Mouse (Mus musculus) kidney, postnatal 14 days (tissue): ENCODE measurements around the gene Bmp7.
A peak's percentile ranks its signal among the peaks of the same experiment; 100 is the strongest.

Experiments
- DNase-seq: peaks from one replicate; pipeline ENCODE4 v3.0.0; 2022; ENCODE audit warnings: mixed read lengths

The Bmp7 gene

DNA sequence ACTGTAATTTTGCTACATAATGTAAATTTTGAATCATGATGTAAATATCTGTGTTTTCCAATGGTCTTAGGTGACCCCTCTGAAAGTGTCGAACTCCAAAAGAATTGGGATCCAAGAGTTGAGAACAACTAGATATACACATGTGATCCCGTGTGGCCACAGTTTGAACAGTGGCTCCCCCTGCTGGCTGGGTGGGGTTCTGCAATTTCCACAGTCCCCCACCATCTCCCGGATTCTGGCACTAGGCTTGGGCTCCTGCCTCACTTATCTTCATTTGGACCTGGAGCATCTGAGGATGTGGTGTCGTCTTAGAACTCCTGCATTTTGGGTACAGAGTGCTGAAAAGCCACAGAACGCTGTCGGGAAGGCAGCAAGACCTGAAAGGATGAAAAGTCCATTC lies 91.9 kb downstream of the Bmp7 start:
- no peak for DNase-seq

DNA sequence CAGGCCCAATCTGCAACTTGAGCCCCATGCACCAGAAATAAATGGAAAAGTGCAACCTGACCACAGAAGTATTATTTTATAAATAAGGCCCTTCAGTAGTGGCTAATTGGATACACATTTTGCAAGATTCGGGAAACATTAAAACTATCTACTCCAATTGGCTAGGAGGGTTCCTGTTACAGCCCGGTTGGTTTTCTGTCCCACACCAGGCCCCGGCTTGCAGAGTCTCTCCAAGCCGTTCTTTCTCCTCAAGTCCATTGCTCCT lies 93.9 kb downstream of the Bmp7 start:
- no peak for DNase-seq

DNA sequence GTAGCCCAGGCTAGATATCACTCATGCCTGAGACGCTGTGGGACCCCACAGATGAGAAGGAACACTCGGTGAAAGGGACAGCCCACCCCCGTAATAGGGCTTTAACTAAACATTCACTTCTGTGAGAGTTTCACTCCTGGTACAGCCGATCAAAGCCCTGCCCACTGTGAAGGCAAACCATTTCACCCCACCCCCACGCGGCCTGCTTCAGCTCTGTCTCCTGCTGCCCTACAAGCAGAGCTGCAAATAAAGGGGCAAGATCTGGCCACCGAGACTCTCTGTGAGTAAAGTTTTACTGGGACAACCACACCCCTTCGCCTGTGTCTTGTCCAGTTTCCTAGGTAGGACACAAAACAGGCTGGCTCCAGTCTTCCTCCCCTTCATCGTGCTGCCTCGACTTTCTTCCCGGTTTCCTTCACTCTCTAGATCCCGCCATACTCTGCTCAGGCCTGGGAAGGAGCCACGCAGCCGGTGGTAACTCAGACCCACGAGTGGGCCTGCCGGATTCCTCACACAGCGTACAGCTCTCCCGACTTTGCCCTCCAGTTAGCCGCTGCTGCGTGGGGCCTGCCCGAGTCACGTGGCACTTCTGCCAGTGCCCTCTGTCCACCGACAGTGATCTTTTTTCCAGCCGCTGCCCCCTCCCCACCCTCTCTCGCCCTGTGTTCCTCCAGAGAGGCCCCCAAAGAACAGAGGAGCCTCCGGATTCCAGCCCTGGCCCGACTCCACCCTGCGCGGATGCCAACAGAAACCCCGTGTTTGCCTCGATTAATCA lies 94.4 kb downstream of the Bmp7 start:
- DNase-seq = no peak

DNA sequence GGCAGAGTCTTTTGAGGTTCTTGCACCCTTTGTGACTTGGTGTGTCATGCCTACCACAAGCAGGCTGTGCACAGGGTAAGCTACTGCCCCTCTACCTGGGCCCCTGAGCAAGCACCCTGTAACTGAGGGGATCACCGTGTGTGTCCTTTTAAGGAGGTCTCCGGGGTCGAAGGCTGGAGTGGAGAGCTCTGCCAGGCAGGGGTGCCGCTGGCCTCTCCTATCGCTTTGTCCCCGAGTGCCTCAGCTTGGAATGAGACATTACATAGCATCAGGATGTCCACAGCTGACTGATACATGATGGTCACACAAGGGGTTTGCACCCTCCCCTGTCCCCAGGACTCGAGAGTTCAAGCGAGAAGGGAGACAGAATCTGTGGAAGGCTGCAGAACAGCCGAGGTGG lies 96.2 kb downstream of the Bmp7 start:
- no peak for DNase-seq

DNA sequence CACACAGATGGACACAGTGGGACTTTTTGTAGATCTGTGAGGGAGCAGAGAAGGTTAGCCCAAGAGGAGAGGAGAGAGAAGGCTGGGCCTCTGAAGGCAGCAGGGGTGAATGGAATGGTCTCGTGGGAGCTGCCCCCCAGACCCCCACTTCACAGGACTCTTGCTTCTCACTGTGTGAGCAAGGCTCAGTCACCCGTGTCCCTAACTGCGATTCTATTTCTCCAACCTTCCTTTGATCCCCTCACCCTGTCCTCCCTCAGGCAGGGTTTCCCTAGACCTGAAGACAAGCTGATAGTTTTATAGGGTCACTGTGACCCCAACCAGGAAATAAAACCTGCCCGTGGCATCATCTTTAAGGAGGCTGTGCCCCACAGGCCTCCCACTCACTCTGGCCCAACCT lies 97.8 kb downstream of the Bmp7 start:
- DNase-seq = no peak

DNA sequence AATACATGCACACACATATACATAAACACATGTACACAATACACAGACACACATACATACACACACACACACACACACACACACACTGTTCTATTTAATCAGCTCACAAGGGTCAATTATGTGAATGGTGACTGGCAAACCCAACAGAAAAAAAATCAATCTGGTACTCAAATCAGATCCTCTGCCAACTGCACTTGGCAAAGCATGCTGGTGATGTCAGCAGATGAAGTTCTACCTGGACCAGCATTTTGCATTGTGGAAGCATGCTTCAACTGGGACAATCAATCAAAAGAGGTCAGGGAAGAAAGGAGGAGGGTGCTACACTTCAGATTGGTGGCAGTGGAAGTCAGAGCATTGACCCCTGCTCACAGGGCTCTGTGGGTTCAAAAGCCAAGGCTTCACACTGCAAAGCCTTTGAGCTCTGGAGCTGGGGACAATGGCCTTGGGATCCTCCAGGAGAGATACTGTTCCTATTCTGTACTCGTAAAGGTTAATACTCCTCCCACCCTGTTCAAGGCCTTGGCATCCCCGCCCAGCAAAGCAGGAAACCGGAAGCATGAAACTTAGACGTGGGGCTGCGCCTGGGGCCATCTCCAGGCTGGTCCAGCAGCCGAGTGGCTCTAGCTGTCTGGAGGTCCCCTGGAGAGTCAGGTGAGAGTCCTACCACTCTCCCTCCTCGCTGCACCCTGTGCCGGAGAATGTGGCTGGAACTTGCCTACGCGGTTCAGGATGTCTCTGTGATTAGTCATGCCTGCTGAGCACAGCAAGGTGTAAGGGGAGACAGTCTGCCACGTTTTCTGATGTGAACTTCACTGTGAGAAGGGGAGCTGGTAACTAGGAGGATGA lies 99.0 kb downstream of the Bmp7 start:
- DNase-seq = no peak

DNA sequence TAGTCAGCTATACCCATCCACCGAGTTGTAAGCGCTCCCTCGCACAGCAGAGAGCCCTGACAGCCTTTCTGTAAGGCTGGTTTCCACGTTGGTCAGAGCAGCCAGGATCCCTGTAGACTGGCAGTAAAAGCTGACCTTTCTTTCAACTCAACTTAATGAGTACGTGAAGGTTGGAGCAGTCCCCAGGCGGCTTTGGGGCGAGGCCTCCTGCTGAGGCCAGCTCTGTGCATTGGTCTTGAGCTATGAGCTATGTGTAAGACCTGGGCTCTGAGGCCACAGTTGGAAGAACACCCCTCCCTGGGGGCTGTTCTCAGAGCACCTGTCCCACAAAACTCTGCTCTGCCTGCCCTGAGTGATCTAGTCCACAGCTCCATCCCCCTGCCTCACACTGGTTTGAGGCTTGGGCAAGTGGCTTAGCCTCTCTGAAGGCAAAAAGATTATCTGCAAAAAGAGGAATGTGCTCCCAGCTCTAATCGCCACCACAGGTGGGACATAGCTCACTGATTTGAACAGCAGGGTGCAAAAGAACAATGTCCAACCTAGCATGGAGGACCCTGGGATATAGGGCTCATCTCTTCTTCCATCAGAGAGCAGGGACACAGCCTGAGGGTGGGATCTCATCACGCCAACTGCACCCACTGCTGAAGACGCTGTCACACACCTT lies 100.7 kb downstream of the Bmp7 start:
- DNase-seq = peak; percentile 43

DNA sequence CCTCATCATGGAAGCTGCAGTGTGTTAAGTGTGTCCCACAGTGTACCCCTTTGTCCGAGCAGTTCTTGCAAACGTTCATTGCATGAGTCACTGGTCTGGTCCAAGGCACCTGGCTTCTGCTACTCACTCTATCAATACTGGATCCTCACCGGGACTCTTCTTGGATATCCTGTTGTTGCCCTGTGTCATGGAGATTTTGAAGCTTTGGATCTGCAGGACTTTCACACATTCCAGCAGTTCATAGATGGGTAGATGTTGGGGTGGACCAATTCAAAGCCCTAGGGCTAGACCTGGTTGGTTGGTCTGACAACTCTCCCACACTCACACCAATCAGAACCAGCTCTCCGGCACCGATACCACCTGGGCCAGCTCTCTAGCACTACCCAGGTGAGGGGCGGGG lies 103.6 kb downstream of the Bmp7 start:
- no peak for DNase-seq

DNA sequence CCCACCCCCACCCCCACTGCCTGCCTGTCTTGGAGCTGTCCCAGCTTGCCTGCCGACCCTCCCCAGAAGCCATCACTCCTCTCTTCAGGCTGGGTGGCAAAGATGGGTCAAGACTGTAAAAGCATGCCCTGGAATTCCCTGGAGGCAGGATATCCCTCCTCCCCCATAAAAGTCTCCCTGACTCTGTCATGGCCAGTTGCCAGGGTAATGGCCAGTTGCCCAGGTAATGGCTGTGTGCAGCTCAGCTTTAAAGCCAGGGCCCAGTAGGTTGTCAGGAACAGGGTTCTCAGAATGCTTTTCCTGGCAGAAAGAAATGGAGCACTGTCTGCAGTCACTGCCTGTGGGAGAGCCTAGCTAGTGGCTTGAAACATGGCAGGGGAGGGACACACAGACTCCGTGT lies 106.9 kb downstream of the Bmp7 start:
- peak; percentile 86 for DNase-seq

DNA sequence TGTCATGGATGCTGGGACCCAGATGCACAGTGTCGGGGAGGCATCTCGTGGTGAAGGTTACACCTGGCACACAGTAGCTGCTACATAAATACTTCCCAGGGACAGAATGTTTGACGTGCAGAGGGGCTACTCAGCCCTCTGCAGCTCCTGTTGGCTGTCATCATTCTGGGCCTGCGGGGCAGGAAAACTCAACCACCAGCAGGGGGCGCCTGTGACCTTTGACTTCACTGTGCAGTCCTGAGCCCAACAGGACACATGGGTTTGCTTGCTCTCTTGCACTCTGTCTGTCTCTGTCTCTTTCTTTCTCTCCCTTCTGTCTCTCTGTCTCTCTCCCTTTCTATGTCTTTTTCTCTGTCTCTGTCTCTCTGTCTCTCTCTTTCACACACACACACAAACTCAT lies 108.4 kb downstream of the Bmp7 start:
- DNase-seq = peak; percentile 85

DNA sequence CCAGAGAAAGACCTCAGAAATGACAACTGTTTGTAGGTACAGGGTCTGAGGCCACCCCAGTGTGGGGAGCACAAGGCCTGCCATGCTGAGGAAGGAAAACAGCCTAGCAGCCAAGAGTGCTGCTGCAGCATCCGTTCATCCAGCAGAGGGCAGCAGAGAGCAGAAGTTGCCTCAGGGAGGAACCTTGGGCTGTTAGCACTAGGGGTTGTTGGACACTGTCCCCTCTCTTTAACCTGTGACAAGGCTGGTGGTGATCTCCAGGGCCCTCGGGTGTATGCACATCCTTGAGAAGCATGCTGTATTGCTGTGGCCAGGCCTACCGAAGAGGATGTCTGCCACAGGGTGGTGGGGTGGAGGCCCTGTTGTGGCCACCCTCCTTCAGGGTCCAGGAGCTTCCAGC lies 109.0 kb downstream of the Bmp7 start:
- peak; percentile 82 for DNase-seq

DNA sequence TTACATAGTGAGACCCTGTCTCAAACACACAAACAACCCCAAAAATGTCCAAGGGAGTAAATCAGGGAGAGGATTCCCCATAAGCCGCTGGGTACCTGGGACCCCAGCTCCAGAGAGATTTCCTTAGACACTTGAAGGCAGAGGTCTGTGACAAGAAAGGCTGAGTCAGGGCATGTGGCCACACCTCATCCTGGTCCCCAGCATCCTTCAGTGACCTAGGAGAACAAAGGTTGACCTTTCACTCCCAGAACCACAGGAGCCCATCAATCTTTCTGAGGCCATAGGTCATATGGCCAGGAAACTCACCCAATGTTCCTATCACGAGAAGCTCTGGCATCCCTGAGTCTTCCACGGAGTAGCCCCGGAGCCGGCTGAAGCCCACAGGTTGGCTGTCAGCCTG lies 111.9 kb downstream of the Bmp7 start:
- no peak for DNase-seq

DNA sequence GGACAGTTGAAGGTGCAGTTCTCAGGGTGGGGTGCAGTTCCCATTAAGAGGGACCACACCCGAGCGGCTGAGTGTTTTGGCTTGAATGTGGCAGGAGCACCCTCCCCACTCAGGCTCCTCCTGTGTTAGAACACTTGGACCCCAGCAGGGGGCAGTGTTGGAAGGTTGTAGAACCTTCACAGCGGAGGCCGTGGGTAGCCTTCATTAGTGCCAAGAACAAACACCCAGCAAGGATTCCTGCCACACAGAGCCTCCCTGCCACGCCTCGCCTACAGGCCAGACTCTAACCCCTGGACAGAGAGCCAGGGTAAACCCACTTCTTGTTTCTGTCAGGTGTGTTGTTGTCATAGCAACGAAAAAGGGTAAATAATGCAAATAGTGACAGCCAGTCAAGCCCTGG lies 112.6 kb downstream of the Bmp7 start:
- DNase-seq = peak; percentile 27

DNA sequence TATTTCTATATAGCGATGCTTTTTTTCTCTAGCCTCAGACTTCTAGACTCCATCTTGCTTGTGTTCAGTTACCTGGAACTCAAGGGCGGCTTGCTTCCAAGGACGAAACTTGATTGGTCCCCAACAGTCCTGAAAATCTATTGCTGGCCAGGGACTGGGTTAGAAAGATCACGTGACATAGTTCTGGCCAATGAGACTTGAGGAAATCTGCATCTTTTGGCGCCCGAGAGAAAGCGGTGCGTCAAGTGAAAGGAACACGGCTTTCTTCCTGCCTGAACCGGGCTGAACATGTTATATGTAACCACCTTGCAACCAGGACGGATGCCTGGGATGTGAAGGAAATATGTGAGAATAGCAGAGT lies 114.4 kb downstream of the Bmp7 start:
- no peak for DNase-seq

DNA sequence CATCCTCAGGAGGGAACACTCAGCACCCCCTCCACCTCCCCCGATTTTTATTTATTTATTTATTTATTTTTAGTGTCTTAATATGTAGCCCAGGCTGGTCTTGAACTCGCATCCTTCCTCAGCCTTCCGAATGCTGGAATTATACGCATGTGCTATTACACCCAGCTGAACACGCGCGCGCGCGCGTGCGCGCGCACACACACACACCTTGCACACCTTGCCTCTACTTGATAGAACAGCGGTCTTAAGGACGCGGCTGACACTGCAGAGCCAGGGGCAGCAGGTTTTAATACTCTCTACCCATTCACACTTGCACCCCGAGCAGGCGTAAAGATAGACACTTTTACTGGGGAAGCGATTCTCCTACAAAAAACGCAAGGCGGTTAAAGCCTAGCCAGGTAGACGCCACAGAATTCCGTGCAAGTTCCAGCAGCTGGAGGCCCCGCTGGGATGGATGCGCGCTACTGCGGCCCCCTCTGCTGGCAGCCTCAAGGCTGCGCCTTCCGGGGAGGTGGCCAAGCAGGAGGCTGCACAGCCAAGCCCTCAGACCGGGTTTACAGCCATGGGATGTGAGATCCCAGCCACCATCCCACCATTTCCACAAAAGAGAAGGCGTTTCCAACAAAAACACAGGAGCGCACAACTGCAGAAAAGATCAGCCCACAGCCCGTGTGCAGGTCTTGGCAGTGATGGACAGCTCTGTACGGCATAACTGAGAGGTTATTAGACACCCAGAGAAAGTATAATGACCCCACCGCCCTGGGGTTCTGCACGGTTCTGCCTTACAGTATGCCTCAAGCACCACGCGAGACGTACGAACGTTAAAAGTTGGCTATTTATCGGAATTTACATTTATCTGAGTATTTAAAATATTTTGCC lies 115.0 kb downstream of the Bmp7 start:
- DNase-seq = peak; percentile 68

DNA sequence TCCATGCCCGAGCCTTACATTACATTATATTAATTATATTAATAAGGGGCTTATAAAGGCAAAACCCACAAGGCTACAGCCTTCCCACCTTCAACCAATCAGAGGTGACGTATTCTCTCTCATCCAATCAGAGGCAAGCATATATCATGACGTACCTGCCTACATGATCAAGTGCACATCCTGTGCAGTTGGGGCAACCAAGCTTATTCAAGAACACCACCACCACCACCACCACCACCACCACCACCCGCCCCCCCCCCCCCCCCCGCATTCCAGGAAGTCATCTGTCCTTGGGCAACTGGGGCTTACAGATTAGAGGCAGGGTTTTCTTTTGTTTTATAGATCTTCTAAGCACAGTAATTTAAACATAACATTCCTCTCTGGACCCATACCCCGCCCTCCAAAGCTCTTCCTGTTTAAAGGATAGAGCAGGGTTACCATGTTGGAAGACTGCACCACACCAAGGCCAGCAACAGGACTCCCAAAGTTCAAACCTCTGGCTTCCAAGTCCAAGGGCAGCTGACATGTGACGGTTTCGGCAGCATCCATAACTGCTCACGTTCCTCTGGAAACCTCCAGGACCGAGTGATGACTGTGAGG lies 121.4 kb downstream of the Bmp7 start:
- DNase-seq = no peak
